Mouse (Mus musculus): Measurements from ENCODE around the gene Glmp.
"Not testable (repeated sequence)": the region's sequence is repeated elsewhere in the genome, so short reads cannot be mapped to it uniquely, and the experiment has no call there.

The Glmp gene

DNA sequence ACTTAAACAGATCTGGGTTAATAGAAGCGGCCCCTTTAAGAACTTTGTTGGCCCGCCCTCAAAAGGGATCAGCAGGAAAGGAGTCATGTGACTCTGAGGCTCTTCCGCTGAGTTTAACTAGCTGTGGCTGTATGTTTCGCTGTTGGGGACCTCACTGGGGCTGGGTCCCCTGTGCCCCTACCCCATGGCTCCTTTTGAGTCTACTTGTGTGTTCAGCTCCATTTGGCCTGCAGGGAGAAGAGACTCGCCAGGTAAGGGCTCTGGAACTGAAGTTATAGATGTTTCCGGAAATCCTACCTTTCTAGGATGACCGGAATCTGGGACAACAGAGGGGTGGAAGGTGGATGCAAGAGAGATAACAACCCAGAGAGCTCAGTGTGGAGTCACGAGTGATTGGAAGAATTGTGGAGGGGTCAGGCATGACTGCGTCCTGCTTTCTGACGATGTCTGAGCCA lies at the start of gene Glmp:
TSS of gene Glmp (plus strand) at position 73 of the 455 bp plus-strand sequence.
- DNase-seq = peak; percentile 82

DNA sequence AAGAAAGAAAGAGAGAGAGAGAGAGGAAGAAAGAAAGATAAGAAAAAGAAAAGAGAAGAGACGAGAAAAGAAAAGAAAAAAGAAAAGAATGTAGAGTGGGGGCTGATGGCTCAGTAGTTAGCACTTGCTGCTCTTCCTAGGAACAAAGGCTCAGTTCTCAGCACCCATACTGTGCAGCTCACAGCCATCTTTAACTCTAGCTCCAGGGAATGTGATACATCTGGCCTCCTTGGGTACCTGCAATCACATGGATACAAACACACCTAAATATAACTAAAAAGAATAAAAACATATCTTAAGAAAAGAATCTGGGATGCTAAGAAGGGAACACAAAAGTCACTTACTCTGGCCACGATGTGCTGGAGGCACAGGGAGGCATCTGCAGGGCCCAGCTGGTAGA lies 48.7 kb upstream of the Glmp start:
- DNase-seq = no peak

GRCm38 (mm10) chr3:88276529-88277143 lies 48.2 kb upstream of the Glmp start:
- peak; percentile 67 to 73 for DNase-seq

DNA sequence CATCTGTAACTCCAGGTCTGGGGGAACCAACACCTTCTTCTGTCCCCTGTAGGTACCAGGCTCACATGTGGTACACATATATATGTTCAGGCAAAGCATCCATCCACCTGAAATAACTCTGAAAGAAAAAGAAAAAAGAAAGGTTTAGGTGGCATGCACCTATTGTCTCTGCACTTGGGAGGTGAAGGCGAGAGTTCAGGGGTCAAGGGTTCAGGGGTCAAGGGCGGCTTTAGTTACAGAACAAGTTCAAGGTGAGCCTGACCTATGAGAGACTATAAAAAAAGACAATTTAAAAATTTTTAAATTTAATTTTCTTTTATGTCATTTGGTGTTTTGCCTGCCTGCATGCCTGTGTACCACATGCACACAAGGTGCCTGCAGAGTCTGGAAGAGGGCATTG lies 44.8 kb upstream of the Glmp start:
- no peak for DNase-seq

GRCm38 (mm10) chr3:88281141-88281916 lies 43.5 kb upstream of the Glmp start:
- DNase-seq = not testable (repeated sequence)

- not testable (repeated sequence) for DNase-seq
Observed at GRCm38 (mm10) chr3:88284815-88285564, 39.8 kb upstream of the Glmp start.

- not testable (repeated sequence) for DNase-seq
Observed at GRCm38 (mm10) chr3:88285565-88285895, 39.3 kb upstream of the Glmp start.

DNA sequence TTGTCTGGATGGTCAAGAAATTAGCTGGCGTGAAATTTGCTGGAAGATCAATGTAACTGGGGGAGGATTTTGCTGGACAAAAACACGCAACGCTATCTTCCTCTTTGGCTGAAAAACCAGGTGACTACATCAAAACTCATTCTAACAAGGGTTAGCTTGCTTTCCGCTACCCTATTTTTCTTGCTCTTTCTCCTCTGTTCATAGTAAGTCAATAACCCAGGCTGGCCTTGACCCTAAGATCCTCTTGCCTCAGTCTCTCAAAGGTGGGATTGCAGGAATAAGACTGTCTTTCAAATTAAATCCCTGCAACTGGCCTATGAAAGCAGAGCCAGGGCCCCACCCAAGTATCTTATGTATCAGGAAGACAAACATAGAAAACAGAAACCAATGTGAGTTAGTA lies 37.7 kb upstream of the Glmp start, which contains the start of gene Gm38392:
TSS of gene Gm38392 (minus strand) at position 101 of the 400 bp plus-strand sequence.
- no peak for DNase-seq

DNA sequence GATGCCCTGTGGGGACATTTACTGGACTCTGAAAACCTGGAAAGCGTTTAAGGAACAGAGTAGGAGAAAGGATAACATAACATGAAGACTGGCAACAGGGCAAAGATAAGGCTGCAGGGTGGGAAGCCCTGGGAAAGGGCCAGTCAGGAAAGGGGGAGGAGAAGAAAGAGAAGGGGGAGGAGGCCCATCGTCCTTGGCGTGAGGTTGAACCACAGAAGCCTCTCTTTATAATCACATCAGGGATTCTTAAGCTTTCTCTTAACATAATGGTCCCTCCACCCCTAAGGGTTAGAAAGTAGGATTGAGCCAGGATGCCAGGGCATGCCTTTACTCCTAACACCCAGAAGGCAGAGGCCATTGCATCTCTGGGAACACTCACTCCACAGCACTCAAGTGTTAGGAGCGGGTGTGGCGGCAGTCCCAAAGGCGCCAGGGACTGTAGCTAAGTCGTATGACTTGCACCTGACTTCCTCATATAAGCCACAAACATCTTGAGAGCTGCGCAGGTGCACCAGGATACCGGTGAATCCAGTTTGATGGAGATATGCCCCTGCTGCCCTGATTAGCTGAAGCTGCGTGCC lies 36.6 kb upstream of the Glmp start:
- DNase-seq = not testable (repeated sequence)

- peak; percentile 49 to 54 for DNase-seq
Observed at GRCm38 (mm10) chr3:88291970-88292369, 32.9 kb upstream of the Glmp start.

GRCm38 (mm10) chr3:88295272-88295671 lies 29.6 kb upstream of the Glmp start:
- DNase-seq = not testable (repeated sequence)

- no peak for DNase-seq
Observed at GRCm38 (mm10) chr3:88296110-88296560, 28.7 kb upstream of the Glmp start.

DNA sequence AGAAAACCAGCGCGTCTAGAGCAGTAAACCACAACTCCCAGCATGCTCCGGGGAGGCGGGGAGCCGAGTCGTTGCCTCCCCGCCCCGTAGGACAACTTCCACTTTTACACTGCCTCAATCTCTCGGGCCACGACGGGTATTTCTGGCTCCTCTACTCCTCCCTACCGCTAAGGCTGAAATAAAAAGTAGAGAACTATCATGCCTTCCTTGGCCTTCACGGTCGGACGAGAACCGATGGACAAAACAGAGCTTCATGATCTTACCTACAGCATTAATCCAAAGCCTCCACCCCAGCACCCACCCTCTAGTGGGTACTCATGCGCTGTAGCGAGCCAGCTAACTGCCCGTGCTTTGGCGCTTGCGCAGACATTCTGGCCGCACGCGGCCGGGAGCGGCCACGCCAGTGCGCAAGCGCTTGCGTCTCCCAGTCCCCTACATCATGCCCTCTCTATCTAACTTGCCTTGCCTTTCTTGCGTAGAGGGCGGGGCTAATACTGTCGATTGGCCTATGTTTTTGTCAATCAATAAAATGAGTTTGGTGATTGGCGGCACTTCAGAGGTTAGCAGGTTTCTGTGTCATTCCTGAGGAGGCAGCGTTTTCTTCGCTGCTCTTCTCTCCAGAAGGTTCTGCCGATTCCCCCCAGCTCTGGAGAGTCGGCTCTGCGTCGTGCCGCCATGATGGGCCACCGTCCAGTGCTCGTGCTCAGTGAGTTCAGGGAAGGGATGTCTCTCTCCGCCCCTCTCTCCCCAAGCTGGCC lies 28.1 kb upstream of the Glmp start, which contains the start of the genes Tsacc and Cct3:
TSS of gene Tsacc (minus strand) at position 439 of the 758 bp plus-strand sequence.
TSS of gene Cct3 (plus strand) at position 556 of the 758 bp plus-strand sequence.
- peak; percentile 98 for DNase-seq

- DNase-seq = no peak
Observed at GRCm38 (mm10) chr3:88297321-88297851, 27.4 kb upstream of the Glmp start.

GRCm38 (mm10) chr3:88299172-88299571 lies 25.7 kb upstream of the Glmp start:
- no peak for DNase-seq

GRCm38 (mm10) chr3:88328956-88329355 lies 4.1 kb downstream of the Glmp start:
- no peak for DNase-seq

DNA sequence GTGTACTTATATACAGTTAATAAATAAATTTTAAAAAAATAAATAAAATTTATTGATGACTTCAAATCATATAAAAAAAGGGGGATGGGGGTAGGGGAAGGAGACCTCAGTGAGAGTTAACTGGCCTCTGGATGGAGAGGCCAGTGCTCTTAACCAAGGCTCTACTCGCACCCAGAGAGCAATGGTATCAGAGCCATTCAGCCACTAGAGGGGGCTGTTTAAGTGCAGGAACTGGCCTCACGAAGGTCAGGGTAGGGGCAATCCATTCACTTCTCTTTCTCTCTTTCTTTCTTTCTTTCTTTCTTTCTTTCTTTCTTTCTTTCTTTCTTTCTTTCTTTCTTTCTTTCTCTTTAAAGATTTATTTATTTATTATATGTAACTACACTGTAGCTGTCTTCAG lies 6.5 kb downstream of the Glmp start:
- peak; percentile 57 to 63 for DNase-seq

DNA sequence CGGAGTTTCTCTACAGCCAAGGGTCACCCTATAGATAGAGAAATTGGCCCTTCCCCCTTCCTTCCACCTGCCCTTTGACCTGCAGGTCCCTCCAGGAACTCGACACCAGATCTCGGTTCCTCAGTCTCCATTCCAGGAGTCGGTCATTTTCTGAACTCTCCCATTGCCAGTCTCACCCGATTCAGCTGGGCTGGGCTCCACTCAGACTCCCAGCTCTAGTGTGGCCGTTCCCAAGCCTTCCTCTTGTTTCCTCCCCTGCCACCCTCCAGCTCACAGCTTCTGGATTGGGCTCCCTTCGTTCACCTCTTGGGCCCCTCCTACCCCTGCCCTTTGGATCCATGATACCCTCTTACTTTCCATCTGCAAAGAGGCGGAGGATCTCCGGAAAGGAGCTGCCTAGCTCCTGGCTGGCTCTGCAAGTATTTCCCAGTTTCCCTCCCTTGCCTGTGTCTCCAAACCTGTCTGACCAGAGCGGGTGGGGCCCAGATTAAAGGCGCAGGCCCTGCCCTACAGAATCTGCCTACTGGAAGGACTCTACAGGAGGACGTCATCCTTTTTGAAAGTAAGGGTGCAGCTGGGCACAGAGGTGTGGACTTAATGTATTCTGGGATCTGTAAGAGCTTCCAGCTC lies 9.3 kb downstream of the Glmp start:
- no peak for DNase-seq

DNA sequence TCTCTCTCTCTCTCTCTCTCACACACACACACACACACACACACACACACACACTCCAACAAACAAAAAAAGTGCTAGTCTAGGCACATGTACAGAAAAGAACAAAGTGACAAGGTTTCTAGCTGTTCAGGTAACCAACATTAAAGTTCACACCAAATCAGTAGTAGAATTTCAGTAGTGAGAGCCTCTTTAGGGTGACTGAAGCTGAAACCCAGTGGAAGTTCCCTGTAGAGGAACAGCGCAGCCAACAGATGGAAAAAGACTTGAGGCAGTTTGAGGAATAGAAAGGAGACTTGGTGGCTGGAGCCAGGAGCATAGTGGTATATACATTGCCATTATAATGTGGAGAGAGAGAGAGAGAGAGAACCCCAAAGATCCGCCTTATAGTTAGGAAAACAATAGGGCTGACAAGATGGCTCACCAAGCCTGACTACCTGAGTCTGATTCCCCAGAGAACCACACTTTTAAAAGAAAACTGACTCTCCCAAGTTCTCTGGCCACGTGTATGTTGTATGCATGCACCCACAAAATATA lies 10.1 kb downstream of the Glmp start:
- DNase-seq = no peak

GRCm38 (mm10) chr3:88335436-88336053 lies 10.7 kb downstream of the Glmp start:
- DNase-seq = peak in 1 of 2 experiments; percentile 51
